Mouse (Mus musculus) cerebellum, adult 2 months (tissue): ENCODE measurements around the gene Blm. TPM values are rescaled to one million over a fixed set of nuclear protein-coding genes. Genes with fewer than 3 reads are reported as not detected.

Experiments
- DNase-seq, 2 experiments: peaks; one replicate each; pipeline ENCODE4 v3.0.0; 2021
- H3K27ac ChIP-seq: fragments of 200-500 bp; 2 replicates; pipeline ENCODE4 v1.5.1; 2012; ENCODE audit warnings: low read length, control low read depth, inconsistent platforms; ENCODE audit not compliant: insufficient read depth
- H3K27me3 ChIP-seq: fragments of 200-500 bp; 2 replicates; pipeline ENCODE4 v1.6.1; 2012; ENCODE audit warnings: inconsistent platforms, mild to moderate bottlenecking, low read length, moderate library complexity; ENCODE audit not compliant: control insufficient read depth, insufficient read depth
- H3K4me1 ChIP-seq: fragments of 200-500 bp; 2 replicates; pipeline ENCODE4 v1.6.1; 2011; ENCODE audit warnings: low read length; ENCODE audit not compliant: control insufficient read depth, insufficient read depth
- H3K4me3 ChIP-seq: fragments of 200-500 bp; replicated peaks from 2 replicates; pipeline ENCODE3; 2011; ENCODE audit warnings: mild to moderate bottlenecking, low read depth, low read length, control low read depth; ENCODE audit not compliant: insufficient read depth
- CTCF ChIP-seq: fragments of 200-500 bp; IDR thresholded peaks from 2 replicates; pipeline ENCODE4 v1.5.1; 2011; ENCODE audit warnings: low read depth, mild to moderate bottlenecking, control low read depth, low read length, moderate library complexity, borderline replicate concordance; ENCODE audit not compliant: insufficient read depth
- POLR2A ChIP-seq: fragments of 200-500 bp; IDR thresholded peaks from 2 replicates; pipeline ENCODE4 v1.6.1; 2011; ENCODE audit warnings: low read length, control low read depth, borderline replicate concordance; ENCODE audit not compliant: insufficient read depth
- WGBS: fragments of 180-500 bp; shearing (Covaris S2); methylation state at CpG from one replicate; pipeline ENCODE4 v1.1.7; 2018; 5-methylcytosine and 5-hydroxymethylcytosine counted together
- polyA plus RNA-seq: library from polyadenylated mRNA; depleted of rRNA; stranded (reverse); fragments of >200 nt; gene quantifications from 2 replicates; pipeline ENCODE4 v1.2.3, GENCODE M21; 2012

Blm gene
- polyA plus RNA-seq, 1 experiment, result 5.4 TPM

GRCm38 (mm10) chr7:80468851-80469250 lies 66.1 kb downstream of the Blm start:
- H3K27me3 ChIP-seq, result no peaks in the 10 kb centered on the region
- no peak overlapping the region for H3K27ac ChIP-seq
- TF ChIP-seq POLR2A (no peak), CTCF (no peak)
- WGBS, result 89% methylated on average over 2 of the region's 2 CpGs
- no peaks in the 10 kb centered on the region for H3K4me1 ChIP-seq
- no peak for DNase-seq
- no peak overlapping the region for H3K4me3 ChIP-seq

GRCm38 (mm10) chr7:80467334-80467733 lies 67.6 kb downstream of the Blm start:
- TF ChIP-seq CTCF, result no peak
- TF ChIP-seq POLR2A, result no peak
- DNase-seq, result no peak
- no peaks in the 10 kb centered on the region for H3K27me3 ChIP-seq
- H3K27ac ChIP-seq, result no peak overlapping the region
- no peaks in the 10 kb centered on the region for H3K4me1 ChIP-seq
- no peak overlapping the region for H3K4me3 ChIP-seq
- WGBS, result 98% methylated on average over 2 of the region's 2 CpGs

GRCm38 (mm10) chr7:80464831-80465230 lies 70.1 kb downstream of the Blm start:
- no peak for TF ChIP-seq POLR2A
- WGBS, result 92% methylated on average over 5 of the region's 5 CpGs

GRCm38 (mm10) chr7:80461891-80462290 lies 73.0 kb downstream of the Blm start:
- Histone ChIP-seq H3K4me3 (no peak overlapping the region), H3K4me1 (no peaks in the 10 kb centered on the region), H3K27ac (no peak overlapping the region), H3K27me3 (no peaks in the 10 kb centered on the region)
- DNase-seq, result no peak
- TF ChIP-seq POLR2A (no peak), CTCF (no peak)
- 95% methylated on average over 7 of the region's 7 CpGs for WGBS

More at GRCm38 (mm10) chr7:80464831-80465230, 70.1 kb downstream of the Blm start:
- Histone ChIP-seq H3K4me1 (no peaks in the 10 kb centered on the region), H3K4me3 (no peak overlapping the region), H3K27ac (no peak overlapping the region), H3K27me3 (no peaks in the 10 kb centered on the region)
- DNase-seq, result no peak

GRCm38 (mm10) chr7:80460892-80461291 lies 74.0 kb downstream of the Blm start:
- H3K4me1 ChIP-seq, result no peaks in the 10 kb centered on the region
- H3K27ac ChIP-seq, result no peak overlapping the region
- 45% methylated on average over 4 of the region's 4 CpGs for WGBS
- no peak for DNase-seq
- H3K4me3 ChIP-seq, result no peak overlapping the region
- H3K27me3 ChIP-seq, result no peaks in the 10 kb centered on the region
- TF ChIP-seq CTCF (no peak), POLR2A (no peak)

- Histone ChIP-seq H3K27me3 (no peaks in the 10 kb centered on the region), H3K4me3 (no peak overlapping the region), H3K4me1 (no peaks in the 10 kb centered on the region), H3K27ac (no peak overlapping the region)
- TF ChIP-seq CTCF (no peak), POLR2A (no peak)
- WGBS, result 50% methylated on average over 5 of the region's 5 CpGs
- no peak for DNase-seq
These were observed 74.7 kb downstream of the Blm start for GRCm38 (mm10) chr7:80460199-80460598.

GRCm38 (mm10) chr7:80457831-80458343 lies 77.0 kb downstream of the Blm start:
- DNase-seq, result no peak
- WGBS, result 34% methylated on average over 3 of the region's 3 CpGs
- H3K4me1 ChIP-seq, result no peaks in the 10 kb centered on the region
- H3K4me3 ChIP-seq, result no peak overlapping the region
- H3K27me3 ChIP-seq, result no peaks in the 10 kb centered on the region
- H3K27ac ChIP-seq, result no peak overlapping the region
- TF ChIP-seq POLR2A (no peak), CTCF (no peak)

GRCm38 (mm10) chr7:80457241-80457640 lies 77.7 kb downstream of the Blm start:
- no peaks in the 10 kb centered on the region for H3K4me1 ChIP-seq
- TF ChIP-seq CTCF, result no peak
- TF ChIP-seq POLR2A, result no peak
- no peak for DNase-seq
- H3K27ac ChIP-seq, result no peak overlapping the region
- H3K27me3 ChIP-seq, result no peaks in the 10 kb centered on the region
- 45% methylated on average over 6 of the region's 6 CpGs for WGBS
- H3K4me3 ChIP-seq, result no peak overlapping the region
